Mouse (Mus musculus) v-Abl transformed pro-B cells (cell line): Measurements from ENCODE around the gene Astn2.
"Not testable (repeated sequence)": the region's sequence is repeated elsewhere in the genome, so short reads cannot be mapped to it uniquely, and the experiment has no call there.

Source experiments
- in situ Hi-C, 2 experiments: fragments of 400-800 bp; cut with MboI; formaldehyde crosslinking; loops; one replicate each; pipeline ENCODE4 v1.15.1; 2025; ENCODE audit not compliant: unreplicated experiment in 2 of 2

The Astn2 gene

GRCm38 (mm10) chr4:65687006-65687723 lies 717.2 kb downstream of the Astn2 start:
- in situ Hi-C loops = no loop called here

GRCm38 (mm10) chr4:65686258-65687005 lies 718.0 kb downstream of the Astn2 start:
- in situ Hi-C loops = no loop called here

- in situ Hi-C loops = no loop called here
Observed at GRCm38 (mm10) chr4:65684401-65684800, 720.0 kb downstream of the Astn2 start.

GRCm38 (mm10) chr4:65679786-65680185 lies 724.6 kb downstream of the Astn2 start:
- in situ Hi-C loops = not testable (repeated sequence)

- in situ Hi-C loops = no loop called here
Observed at GRCm38 (mm10) chr4:65678929-65679328, 725.5 kb downstream of the Astn2 start.

- in situ Hi-C loops = no loop called here
Observed at GRCm38 (mm10) chr4:65678495-65678894, 725.9 kb downstream of the Astn2 start.

- in situ Hi-C loops = no loop called here
Observed at GRCm38 (mm10) chr4:65674267-65674978, 730.0 kb downstream of the Astn2 start.

GRCm38 (mm10) chr4:65673418-65673933 lies 730.9 kb downstream of the Astn2 start:
- in situ Hi-C loops = no loop called here

- in situ Hi-C loops = no loop called here
Observed at GRCm38 (mm10) chr4:65672294-65672693, 732.1 kb downstream of the Astn2 start.

- in situ Hi-C loops = no loop called here
Observed at GRCm38 (mm10) chr4:65671585-65672184, 732.7 kb downstream of the Astn2 start.

GRCm38 (mm10) chr4:65667030-65667610 lies 737.3 kb downstream of the Astn2 start:
- in situ Hi-C loops = no loop called here

GRCm38 (mm10) chr4:65663176-65663575 lies 741.2 kb downstream of the Astn2 start:
- in situ Hi-C loops = no loop called here

GRCm38 (mm10) chr4:65654723-65655122 lies 749.7 kb downstream of the Astn2 start:
- in situ Hi-C loops = no loop called here

GRCm38 (mm10) chr4:65642611-65643010 lies 761.8 kb downstream of the Astn2 start:
- in situ Hi-C loops = no loop called here

GRCm38 (mm10) chr4:65638231-65638630 lies 766.2 kb downstream of the Astn2 start:
- in situ Hi-C loops = no loop called here

- in situ Hi-C loops = no loop called here
Observed at GRCm38 (mm10) chr4:65620125-65620524, 784.3 kb downstream of the Astn2 start.

- in situ Hi-C loops = no loop called here
Observed at GRCm38 (mm10) chr4:65613135-65613534, 791.3 kb downstream of the Astn2 start.

- in situ Hi-C loops = no loop called here
Observed at GRCm38 (mm10) chr4:65610896-65611295, 793.5 kb downstream of the Astn2 start.

GRCm38 (mm10) chr4:65610329-65610728 lies 794.1 kb downstream of the Astn2 start:
- in situ Hi-C loops = no loop called here

GRCm38 (mm10) chr4:65608112-65608511 lies 796.3 kb downstream of the Astn2 start:
- in situ Hi-C loops = no loop called here
